Mouse (Mus musculus): Measurements from ENCODE around the gene Snrnp25.

DNA sequence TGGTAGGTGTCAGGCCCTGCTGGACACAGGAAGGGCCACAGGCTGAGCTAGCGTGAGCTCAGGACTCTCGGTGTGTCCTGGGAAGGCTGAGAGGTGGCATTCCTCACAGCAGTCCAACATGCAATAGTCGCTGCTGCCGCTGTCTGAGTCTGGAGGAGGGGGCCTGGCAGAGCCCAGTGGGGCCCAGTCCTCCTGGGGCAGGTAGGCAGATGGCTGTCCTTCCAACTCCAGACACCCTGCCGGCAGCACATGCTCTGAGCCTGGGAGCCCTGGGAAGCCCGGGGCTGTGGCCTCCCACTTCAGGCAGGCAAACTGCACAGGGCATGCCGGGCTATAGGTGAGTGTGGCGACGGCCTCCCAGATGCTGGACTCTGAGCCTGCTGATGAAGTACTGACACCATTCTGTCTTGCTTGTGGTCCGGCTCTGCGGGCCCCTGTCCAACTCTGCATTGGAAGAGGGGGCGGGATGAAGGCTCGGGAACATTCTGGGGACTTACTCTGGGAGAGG, 14.6 kb upstream of the Snrnp25 start:
- no peak for TF ChIP-seq POLR2A (IDR thresholded peaks at IDR 0.05; ENCODE audit: insufficient read length, low read depth)
- no peak for TF ChIP-seq POLR2AphosphoS2 (IDR thresholded peaks at IDR 0.05; ENCODE audit: insufficient read length, low read depth)
- no peak for TF ChIP-seq MAX (IDR thresholded peaks at IDR 0.05; ENCODE audit: low read depth)
- no peak for TF ChIP-seq CEBPB (IDR thresholded peaks at IDR 0.05; ENCODE audit: insufficient read depth, poor library complexity, severe bottlenecking)
